Mouse (Mus musculus): ENCODE data around the gene Slc22a6. TPM values are rescaled to one million over a fixed set of nuclear protein-coding genes. Genes with fewer than 3 reads are reported as not detected.

Slc22a6 gene
- polyA plus RNA-seq, 1 experiment from 2014 or later: 0.70 TPM

GRCm38 (mm10) chr19:8663360-8663839, 45.6 kb downstream of the Slc22a6 start, which contains the start of gene Chrm1:
TSS of gene Chrm1 (plus strand) at chr19:8663789.
- 79% methylated on average over 9 of the region's 9 CpGs for WGBS
- no peak within 1 kb of the TSS for H3K9ac ChIP-seq
- ATAC-seq (ENCODE audit: low FRiP score): no peak

GRCm38 (mm10) chr19:8663911-8664421, 46.1 kb downstream of the Slc22a6 start:
- Histone ChIP-seq H3K27ac (no peak overlapping the region), H3K27me3 (peaks cover 28% of the 10 kb centered on the region), H3K36me3 (replicated peaks) (no peaks in the 10 kb centered on the region), H3K4me1 (peaks cover 14% of the 10 kb centered on the region), H3K9ac (no peak overlapping the region), H3K4me3 (replicated peaks) (no peak overlapping the region), H3K9me3 (no peaks in the 10 kb centered on the region), H3K4me2 (peak overlapping the region; percentile 4; the same call in 1 of the 2 replicates)
- 40% methylated on average over 10 of the region's 10 CpGs for WGBS
- no peak for ATAC-seq (ENCODE audit: low FRiP score)

More at GRCm38 (mm10) chr19:8663360-8663839, 45.6 kb downstream of the Slc22a6 start, which contains the start of gene Chrm1:
- Histone ChIP-seq H3K27me3 (peaks cover 28% of the 10 kb centered on the region), H3K27ac (no peak within 1 kb of the TSS), H3K4me3 (replicated peaks) (peak within 1 kb of the TSS; percentile 38; the same call in 1 of the 2 replicates), H3K4me2 (peak within 1 kb of the TSS; percentile 4; the same call in 1 of the 2 replicates), H3K9me3 (no peaks in the 10 kb centered on the region), H3K4me1 (peaks cover 14% of the 10 kb centered on the region), H3K36me3 (replicated peaks) (no peaks in the 10 kb centered on the region)

- Histone ChIP-seq H3K27ac (no peak overlapping the region), H3K4me2 (no peak overlapping the region), H3K36me3 (replicated peaks) (no peaks in the 10 kb centered on the region), H3K4me1 (peaks cover 14% of the 10 kb centered on the region), H3K9ac (no peak overlapping the region), H3K27me3 (peaks cover 28% of the 10 kb centered on the region), H3K4me3 (replicated peaks) (no peak overlapping the region), H3K9me3 (no peaks in the 10 kb centered on the region)
- no peak for ATAC-seq (ENCODE audit: low FRiP score)
- WGBS: 93% methylated on average over 3 of the region's 3 CpGs
Observed at GRCm38 (mm10) chr19:8664859-8665258, 47.0 kb downstream of the Slc22a6 start.

GRCm38 (mm10) chr19:8665746-8666145, 47.9 kb downstream of the Slc22a6 start:
- H3K4me2 ChIP-seq: no peak overlapping the region

GRCm38 (mm10) chr19:8672859-8673258, 55.0 kb downstream of the Slc22a6 start:
- H3K27me3 ChIP-seq: no peaks in the 10 kb centered on the region

More at GRCm38 (mm10) chr19:8665746-8666145, 47.9 kb downstream of the Slc22a6 start:
- no peak for ATAC-seq (ENCODE audit: low FRiP score)
- Histone ChIP-seq H3K36me3 (replicated peaks) (no peaks in the 10 kb centered on the region), H3K4me1 (peaks cover 14% of the 10 kb centered on the region), H3K9ac (no peak overlapping the region), H3K27me3 (peaks cover 21% of the 10 kb centered on the region), H3K9me3 (no peaks in the 10 kb centered on the region), H3K4me3 (replicated peaks) (no peak overlapping the region), H3K27ac (no peak overlapping the region)
- WGBS: 50% methylated on average over 5 of the region's 5 CpGs

GRCm38 (mm10) chr19:8673336-8674063, 55.7 kb downstream of the Slc22a6 start:
- Histone ChIP-seq H3K4me2 (no peak overlapping the region), H3K9ac (no peak overlapping the region), H3K27me3 (no peaks in the 10 kb centered on the region), H3K4me1 (no peaks in the 10 kb centered on the region), H3K36me3 (replicated peaks) (no peaks in the 10 kb centered on the region), H3K9me3 (no peaks in the 10 kb centered on the region), H3K27ac (no peak overlapping the region), H3K4me3 (replicated peaks) (no peak overlapping the region)
- ATAC-seq (ENCODE audit: low FRiP score): no peak
- WGBS: 77% methylated on average over 9 of the region's 9 CpGs

More at GRCm38 (mm10) chr19:8672859-8673258, 55.0 kb downstream of the Slc22a6 start:
- no peaks in the 10 kb centered on the region for H3K36me3 ChIP-seq (replicated peaks)
- no peak overlapping the region for H3K9ac ChIP-seq
- no peak for ATAC-seq (ENCODE audit: low FRiP score)
- H3K4me3 ChIP-seq (replicated peaks): no peak overlapping the region
- H3K4me2 ChIP-seq: no peak overlapping the region
- no peaks in the 10 kb centered on the region for H3K4me1 ChIP-seq
- WGBS: 94% methylated on average over 3 of the region's 3 CpGs
- H3K9me3 ChIP-seq: no peaks in the 10 kb centered on the region
- no peak overlapping the region for H3K27ac ChIP-seq

Other genes with a start within 250 kb of the Slc22a6 start
- not detected in 2 replicates for gene Slc22a30, start 212.9 kb upstream of the Slc22a6 start, polyA plus RNA-seq (2016; fragmentation: Nextera tagmentation; extraction: Ambion mirVana)
- gene Slc22a8, start 26.8 kb upstream of the Slc22a6 start, polyA plus RNA-seq (2016; fragmentation: Nextera tagmentation; extraction: Ambion mirVana): 0.28 and 0.40 TPM in 2 replicates
- gene Chrm1, start 45.8 kb downstream of the Slc22a6 start, polyA plus RNA-seq (2016; fragmentation: Nextera tagmentation; extraction: Ambion mirVana): 0.10 and 0.27 TPM in 2 replicates
- 140 and 143 TPM in 2 replicates for gene Slc3a2, start 105.3 kb downstream of the Slc22a6 start, polyA plus RNA-seq (2016; fragmentation: Nextera tagmentation; extraction: Ambion mirVana)
- gene Wdr74, start 117.8 kb downstream of the Slc22a6 start, polyA plus RNA-seq (2016; fragmentation: Nextera tagmentation; extraction: Ambion mirVana): 83.7 and 85.9 TPM in 2 replicates
- 2.8 and 3.7 TPM in 2 replicates for gene 1700092M07Rik, start 122.7 kb downstream of the Slc22a6 start, polyA plus RNA-seq (2016; fragmentation: Nextera tagmentation; extraction: Ambion mirVana)
- 108 and 114 TPM in 2 replicates for gene Stx5a, start 123.4 kb downstream of the Slc22a6 start, polyA plus RNA-seq (2016; fragmentation: Nextera tagmentation; extraction: Ambion mirVana)
- gene Nxf1, start 139.0 kb downstream of the Slc22a6 start, polyA plus RNA-seq (2016; fragmentation: Nextera tagmentation; extraction: Ambion mirVana): 206 and 225 TPM in 2 replicates
- 203 and 210 TPM in 2 replicates for gene Tmem223, start 153.0 kb downstream of the Slc22a6 start, polyA plus RNA-seq (2016; fragmentation: Nextera tagmentation; extraction: Ambion mirVana)
- gene Tmem179b, start 156.4 kb downstream of the Slc22a6 start, polyA plus RNA-seq (2016; fragmentation: Nextera tagmentation; extraction: Ambion mirVana): 34.4 and 36.9 TPM in 2 replicates
- 35.9 and 41.5 TPM in 2 replicates for gene Taf6l, start 168.4 kb downstream of the Slc22a6 start, polyA plus RNA-seq (2016; fragmentation: Nextera tagmentation; extraction: Ambion mirVana)
- 158 and 161 TPM in 2 replicates for gene Polr2g, start 180.5 kb downstream of the Slc22a6 start, polyA plus RNA-seq (2016; fragmentation: Nextera tagmentation; extraction: Ambion mirVana)
- gene Zbtb3, start 184.5 kb downstream of the Slc22a6 start, polyA plus RNA-seq (2016; fragmentation: Nextera tagmentation; extraction: Ambion mirVana): 6.6 and 7.9 TPM in 2 replicates
- 78.7 and 83.9 TPM in 2 replicates for gene Ttc9c, start 201.3 kb downstream of the Slc22a6 start, polyA plus RNA-seq (2016; fragmentation: Nextera tagmentation; extraction: Ambion mirVana)
- gene Hnrnpul2, start 202.0 kb downstream of the Slc22a6 start, polyA plus RNA-seq (2016; fragmentation: Nextera tagmentation; extraction: Ambion mirVana): 7.2 and 7.8 TPM in 2 replicates
- not detected in 2 replicates for gene AC129217.1, start 211.7 kb downstream of the Slc22a6 start, polyA plus RNA-seq (2016; fragmentation: Nextera tagmentation; extraction: Ambion mirVana)
- gene Bscl2, start 219.4 kb downstream of the Slc22a6 start, polyA plus RNA-seq (2016; fragmentation: Nextera tagmentation; extraction: Ambion mirVana): 57.5 and 62.9 TPM in 2 replicates
- gene Gng3, start 221.2 kb downstream of the Slc22a6 start, polyA plus RNA-seq (2016; fragmentation: Nextera tagmentation; extraction: Ambion mirVana): 131 and 139 TPM in 2 replicates
- 0.26 and 0.60 TPM in 2 replicates for gene Lrrn4cl, start 232.7 kb downstream of the Slc22a6 start, polyA plus RNA-seq (2016; fragmentation: Nextera tagmentation; extraction: Ambion mirVana)